Mouse (Mus musculus) MEL (cell line): ENCODE measurements around the gene Arx. TPM values are rescaled to one million over a fixed set of nuclear protein-coding genes. Genes with fewer than 3 reads are reported as not detected.

Source experiments
- DNase-seq: peaks from one replicate; pipeline ENCODE4 v3.0.0; 2011; ENCODE audit warnings: low read depth, low spot score
- H3K27ac ChIP-seq: 2 replicates; pipeline ENCODE4 v1.5.1; 2012; ENCODE audit warnings: low read depth, mild to moderate bottlenecking, control low read depth, low read length, moderate library complexity; ENCODE audit not compliant: control insufficient read depth
- H3K27me3 ChIP-seq, 2 experiments: fragments of 150-350 bp in 1 of 2; sonication (generic) in 1 of 2; 2 replicates each; pipeline ENCODE4 v1.6.1; 2012; ENCODE audit warnings: low read length in 2 of 2, mild to moderate bottlenecking in 2 of 2, improper control_type of control experiment in 1 of 2, moderate library complexity in 1 of 2; ENCODE audit not compliant: insufficient read depth in 2 of 2, control insufficient read depth in 1 of 2
- H3K36me3 ChIP-seq, 2 experiments: 2 replicates each; pipeline ENCODE4 v1.6.1; 2012 to 2014; ENCODE audit warnings: low read length in 2 of 2, improper control_type of control experiment in 1 of 2, inconsistent platforms in 1 of 2, mild to moderate bottlenecking in 1 of 2; ENCODE audit not compliant: insufficient read depth in 2 of 2, control insufficient read depth in 1 of 2
- H3K4me1 ChIP-seq, 2 experiments: fragments of 150-350 bp in 1 of 2; sonication (generic) in 1 of 2; 2 replicates each; pipeline ENCODE4 v1.6.1; 2012; ENCODE audit warnings: low read length in 2 of 2, improper control_type of control experiment in 1 of 2, mild to moderate bottlenecking in 1 of 2; ENCODE audit not compliant: insufficient read depth in 2 of 2, control insufficient read depth in 1 of 2
- H3K4me3 ChIP-seq, 2 experiments: fragments of 150-350 bp in 1 of 2; sonication (generic) in 1 of 2; 2 replicates each; pipeline ENCODE4 v1.5.1; 2012; ENCODE audit warnings: low read depth in 2 of 2, low read length in 2 of 2, mild to moderate bottlenecking in 2 of 2, moderate library complexity in 2 of 2, control low read depth in 1 of 2, improper control_type of control experiment in 1 of 2; ENCODE audit not compliant: control insufficient read depth in 1 of 2, insufficient read depth in 1 of 2
- H3K79me2 ChIP-seq: 2 replicates; pipeline ENCODE4 v1.6.1; 2012; ENCODE audit warnings: mild to moderate bottlenecking, low read length, moderate library complexity; ENCODE audit not compliant: control insufficient read depth, poor library complexity, insufficient read depth
- H3K9ac ChIP-seq: 2 replicates; pipeline ENCODE4 v1.6.1; 2012; ENCODE audit warnings: low read depth, mild to moderate bottlenecking, control low read depth, low read length, moderate library complexity; ENCODE audit not compliant: control insufficient read depth, poor library complexity, severe bottlenecking
- H3K9me3 ChIP-seq: fragments of 150-350 bp; sonication (generic); replicated peaks from 2 replicates; pipeline ENCODE4 v1.6.1; 2012; ENCODE audit warnings: mild to moderate bottlenecking, low read length, improper control_type of control experiment, moderate library complexity; ENCODE audit not compliant: insufficient read depth
- CHD1 ChIP-seq: IDR thresholded peaks from 2 replicates; pipeline ENCODE4 v1.6.1; 2012; ENCODE audit warnings: low read depth, mild to moderate bottlenecking, inconsistent platforms, low read length, improper control_type of control experiment
- E2F4 ChIP-seq: IDR thresholded peaks from 2 replicates; pipeline ENCODE4 v1.6.1; 2011; ENCODE audit warnings: low read depth, low read length, improper control_type of control experiment, borderline replicate concordance
- ELF1 ChIP-seq: IDR thresholded peaks from 2 replicates; pipeline ENCODE4 v1.6.1; 2014; ENCODE audit warnings: low read depth, mild to moderate bottlenecking, inconsistent platforms, low read length, improper control_type of control experiment, moderate library complexity
- EP300 ChIP-seq, 2 experiments: IDR thresholded peaks; 2 replicates each; pipeline ENCODE4 v1.6.1; 2011; ENCODE audit warnings: improper control_type of control experiment in 2 of 2, low read length in 2 of 2, low read depth in 1 of 2, mild to moderate bottlenecking in 1 of 2
- ETS1 ChIP-seq: IDR thresholded peaks from 2 replicates; pipeline ENCODE4 v1.6.1; 2012; ENCODE audit warnings: low read depth, mild to moderate bottlenecking, inconsistent platforms, low read length, improper control_type of control experiment, moderate library complexity
- HCFC1 ChIP-seq: IDR thresholded peaks from 2 replicates; pipeline ENCODE4 v1.6.1; 2012; ENCODE audit warnings: low read depth, mild to moderate bottlenecking, inconsistent platforms, low read length, improper control_type of control experiment, moderate library complexity
- KAT2A ChIP-seq: conservative IDR thresholded peaks from 2 replicates; pipeline ENCODE4 v1.6.1; 2012; ENCODE audit warnings: low read depth, low read length, improper control_type of control experiment, inconsistent platforms
- MAFK ChIP-seq: IDR thresholded peaks from 2 replicates; pipeline ENCODE4 v1.6.1; 2011; ENCODE audit warnings: low read depth, mild to moderate bottlenecking, low read length, improper control_type of control experiment, borderline replicate concordance
- MAX ChIP-seq: IDR thresholded peaks from 2 replicates; pipeline ENCODE4 v1.6.1; 2011; ENCODE audit warnings: low read length, improper control_type of control experiment
- MAZ ChIP-seq: IDR thresholded peaks from 2 replicates; pipeline ENCODE4 v1.6.1; 2012; ENCODE audit warnings: low read depth, mild to moderate bottlenecking, inconsistent platforms, low read length, improper control_type of control experiment
- MYB ChIP-seq: IDR thresholded peaks from 2 replicates; pipeline ENCODE4 v1.6.1; 2011; ENCODE audit warnings: mild to moderate bottlenecking, low read depth, low read length, improper control_type of control experiment
- MYC ChIP-seq: IDR thresholded peaks from 2 replicates; pipeline ENCODE4 v1.6.1; 2011; ENCODE audit warnings: low read depth, mild to moderate bottlenecking, low read length, improper control_type of control experiment, moderate library complexity
- NELFE ChIP-seq: IDR thresholded peaks from 2 replicates; pipeline ENCODE4 v1.6.1; 2011; ENCODE audit warnings: low read depth, low read length, improper control_type of control experiment
- NRF1 ChIP-seq: IDR thresholded peaks from 2 replicates; pipeline ENCODE4 v1.6.1; 2014; ENCODE audit warnings: low read depth, mild to moderate bottlenecking, inconsistent platforms, low read length, improper control_type of control experiment, moderate library complexity; ENCODE audit not compliant: poor library complexity, insufficient read depth, severe bottlenecking
- RAD21 ChIP-seq: IDR thresholded peaks from 2 replicates; pipeline ENCODE4 v1.6.1; 2011; ENCODE audit warnings: mild to moderate bottlenecking, low read depth, low read length, improper control_type of control experiment
- RCOR1 ChIP-seq: IDR thresholded peaks from 2 replicates; pipeline ENCODE4 v1.6.1; 2012; ENCODE audit warnings: low read depth, mild to moderate bottlenecking, inconsistent platforms, low read length, improper control_type of control experiment
- SIN3A ChIP-seq: IDR thresholded peaks from 2 replicates; pipeline ENCODE4 v1.6.1; 2012; ENCODE audit warnings: low read length, improper control_type of control experiment, inconsistent platforms
- SMC3 ChIP-seq: IDR thresholded peaks from 2 replicates; pipeline ENCODE4 v1.6.1; 2011; ENCODE audit warnings: low read depth, low read length, improper control_type of control experiment
- TBP ChIP-seq: IDR thresholded peaks from 2 replicates; pipeline ENCODE4 v1.8.0; 2011; ENCODE audit warnings: low read depth, low read length, improper control_type of control experiment
- TCF12 ChIP-seq: IDR thresholded peaks from 2 replicates; pipeline ENCODE4 v1.6.1; 2014; ENCODE audit warnings: low read depth, mild to moderate bottlenecking, inconsistent platforms, low read length, improper control_type of control experiment, moderate library complexity
- UBTF ChIP-seq: IDR thresholded peaks from 2 replicates; pipeline ENCODE4 v1.6.1; 2012; ENCODE audit warnings: low read depth, mild to moderate bottlenecking, inconsistent platforms, low read length, improper control_type of control experiment, moderate library complexity, borderline replicate concordance; ENCODE audit not compliant: insufficient read depth
- USF2 ChIP-seq, 2 experiments: IDR thresholded peaks; 2 replicates each; pipeline ENCODE4 v1.6.1; 2011 to 2012; ENCODE audit warnings: improper control_type of control experiment in 2 of 2, low read length in 2 of 2, borderline replicate concordance in 1 of 2, inconsistent platforms in 1 of 2, low read depth in 1 of 2, mild to moderate bottlenecking in 1 of 2; ENCODE audit not compliant: insufficient read depth in 1 of 2
- ZNF384 ChIP-seq: IDR thresholded peaks from 2 replicates; pipeline ENCODE4 v1.6.1; 2012; ENCODE audit warnings: low read depth, mild to moderate bottlenecking, inconsistent platforms, low read length, improper control_type of control experiment
- polyA plus RNA-seq, 2 experiments: library from polyadenylated mRNA; stranded (reverse) in 1 of 2; unstranded in 1 of 2; fragments of >175 nt in 1 of 2; fragments of >200 nt in 1 of 2; gene quantifications; 2 replicates each; pipeline versions ENCODE4 v1.2.1 to v1.2.4; 2012; ENCODE audit warnings: low replicate concordance in 2 of 2, low read depth in 1 of 2; ENCODE audit not compliant: insufficient read length in 2 of 2, insufficient read depth in 1 of 2, missing spikeins in 1 of 2
- total RNA-seq: library from RNA; depleted of rRNA; stranded (reverse); fragments of 300-350 nt; gene quantifications from 2 replicates; pipeline ENCODE4 v1.2.3, GENCODE M21; 2012

The Arx gene
- total and polyA plus RNA-seq, 3 experiments, result not detected

GRCm38 (mm10) chrX:93288339-93288738 is 2.1 kb downstream of the Arx start:
- Histone ChIP-seq H3K9me3 (no peaks in the 10 kb centered on the region), H3K79me2 (no peaks in the 10 kb centered on the region), H3K27ac (no peak overlapping the region), H3K27me3 (no peaks in the 10 kb centered on the region), H3K4me1 (no peaks in the 10 kb centered on the region), H3K4me3 (no peak overlapping the region), H3K36me3 (no peaks in the 10 kb centered on the region), H3K9ac (no peak overlapping the region)
- no peak for TF ChIP-seq UBTF
- no peak for TF ChIP-seq E2F4
- no peak for TF ChIP-seq MAZ
- no peak for DNase-seq

- no peaks in the 10 kb centered on the region for H3K4me1 ChIP-seq
- H3K27ac ChIP-seq, result no peak overlapping the region
- H3K9me3 ChIP-seq, result no peaks in the 10 kb centered on the region
- no peak overlapping the region for H3K9ac ChIP-seq
- no peaks in the 10 kb centered on the region for H3K36me3 ChIP-seq
- no peak overlapping the region for H3K4me3 ChIP-seq
- no peaks in the 10 kb centered on the region for H3K27me3 ChIP-seq
- no peak for DNase-seq
- TF ChIP-seq CHD1, result no peak
- TF ChIP-seq ETS1, result no peak
- TF ChIP-seq NRF1, result no peak
- TF ChIP-seq ELF1, result no peak
- no peak for TF ChIP-seq ZNF384
- no peak for TF ChIP-seq EP300 (IDR thresholded peaks at IDR 0.05; ENCODE audit: low read depth in 1 of 2, low read length in 2 of 2)
- no peak for TF ChIP-seq SIN3A
- TF ChIP-seq RAD21, result no peak
- no peak for TF ChIP-seq MYB
- no peak for TF ChIP-seq HCFC1
- no peak for TF ChIP-seq KAT2A
- TF ChIP-seq MAFK, result no peak
- H3K79me2 ChIP-seq, result no peaks in the 10 kb centered on the region
These were observed 2.8 kb downstream of the Arx start for GRCm38 (mm10) chrX:93289076-93289475.

DNA sequence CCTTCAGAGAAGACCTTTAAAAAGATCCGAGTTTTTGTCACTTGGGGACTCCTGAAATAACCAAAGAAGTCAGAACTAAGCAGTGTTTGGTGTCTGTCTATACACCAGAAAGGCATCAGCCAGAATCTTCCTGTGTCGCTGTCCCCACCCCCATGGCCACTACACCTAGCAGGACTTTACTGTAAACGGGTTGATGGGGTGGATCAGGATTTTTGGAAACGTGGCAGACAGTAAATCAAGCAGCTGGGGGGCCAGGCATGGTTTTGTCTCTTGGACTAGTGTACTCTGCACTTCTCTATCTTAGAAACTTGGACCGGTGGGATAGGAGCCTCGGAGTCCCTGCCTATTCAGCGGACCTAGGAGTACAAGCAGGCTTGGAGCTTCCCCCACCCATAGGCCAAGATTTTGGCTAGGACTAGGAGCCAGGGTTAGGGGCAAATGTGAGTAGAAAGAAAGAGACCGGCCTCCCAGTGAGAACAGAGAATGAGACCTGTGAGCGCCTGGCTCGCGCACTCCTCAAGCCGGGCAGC is 3.7 kb downstream of the Arx start:
- H3K4me3 ChIP-seq, result no peak overlapping the region
- H3K27me3 ChIP-seq, result no peaks in the 10 kb centered on the region
- H3K79me2 ChIP-seq, result no peaks in the 10 kb centered on the region
- no peak for DNase-seq
- no peaks in the 10 kb centered on the region for H3K9me3 ChIP-seq
- no peaks in the 10 kb centered on the region for H3K4me1 ChIP-seq
- TF ChIP-seq MAZ (no peak), RCOR1 (no peak), KAT2A (no peak), MYB (no peak), NELFE (no peak), SMC3 (no peak), USF2 (IDR thresholded peaks at IDR 0.05; ENCODE audit: borderline replicate concordance in 1 of 2, insufficient read depth in 1 of 2, low read depth in 1 of 2, low read length in 2 of 2) (no peak), MAX (no peak), TCF12 (no peak), MYC (no peak), TBP (no peak)
- TF ChIP-seq, all 39 proteins: peak for 0
- Histone ChIP-seq H3K27ac (no peak overlapping the region), H3K36me3 (no peaks in the 10 kb centered on the region), H3K9ac (no peak overlapping the region)
